Mouse (Mus musculus) liver, embryonic 14.5 days (tissue): ENCODE results near the gene Sertad3. TPM values are rescaled to one million over a fixed set of nuclear protein-coding genes. Genes with fewer than 3 reads are reported as not detected.

Source experiments
- ATAC-seq: fragments of 200-750 bp; cut with Nextera tagmentation; 2 replicates; pipeline ENCODE4 v1.8.0; 2017; ENCODE audit warnings: moderate number of reproducible peaks, mild to moderate bottlenecking, moderate library complexity; ENCODE audit not compliant: insufficient read depth
- DNase-seq, 3 experiments: peaks; one replicate each; pipeline ENCODE4 v3.0.0-alpha.2; 2012 to 2013; ENCODE audit warnings: low read depth in 3 of 3, low spot score in 3 of 3
- H3K27ac ChIP-seq: fragments of 300-500 bp; sonication (generic); 2 replicates; pipeline ENCODE4 v1.5.1; 2014; ENCODE audit warnings: moderate library complexity, mild to moderate bottlenecking, control low read depth, inconsistent platforms
- H3K27me3 ChIP-seq: fragments of 300-500 bp; sonication (generic); 2 replicates; pipeline ENCODE4 v1.6.1; 2014; ENCODE audit warnings: mild to moderate bottlenecking, low read length, moderate library complexity; ENCODE audit not compliant: control insufficient read depth, insufficient read depth
- H3K36me3 ChIP-seq: fragments of 300-500 bp; sonication (generic); replicated peaks from 2 replicates; pipeline ENCODE4 v1.6.1; 2014; ENCODE audit warnings: low read depth; ENCODE audit not compliant: control insufficient read depth, insufficient read depth
- H3K4me1 ChIP-seq, 2 experiments: fragments of 200-500 bp in 1 of 2; fragments of 300-500 bp in 1 of 2; sonication (generic) in 1 of 2; replicated peaks; 2 replicates each; pipeline ENCODE4 v1.6.1; 2012 to 2014; ENCODE audit warnings: antibody characterized with exemption in 1 of 2, inconsistent platforms in 1 of 2, low read length in 1 of 2; ENCODE audit not compliant: control insufficient read depth in 2 of 2, insufficient read depth in 2 of 2
- H3K4me2 ChIP-seq: fragments of 300-500 bp; sonication (generic); 2 replicates; pipeline ENCODE4 v1.6.1; 2014; ENCODE audit warnings: low read depth, mild to moderate bottlenecking, control low read depth, moderate library complexity
- H3K4me3 ChIP-seq, 2 experiments: fragments of 200-500 bp in 1 of 2; fragments of 300-500 bp in 1 of 2; sonication (generic) in 1 of 2; 2 replicates each; pipeline ENCODE4 v1.5.1; 2012 to 2014; ENCODE audit warnings: low read depth in 2 of 2, low read length in 2 of 2, mild to moderate bottlenecking in 2 of 2, control low read depth in 1 of 2, inconsistent platforms in 1 of 2, moderate library complexity in 1 of 2; ENCODE audit not compliant: insufficient read depth in 1 of 2
- H3K9ac ChIP-seq: fragments of 300-500 bp; sonication (generic); replicated peaks from 2 replicates; pipeline ENCODE4 v1.6.1; 2014; ENCODE audit warnings: mild to moderate bottlenecking, control low read depth, moderate library complexity
- H3K9me3 ChIP-seq: fragments of 300-500 bp; sonication (generic); 2 replicates; pipeline ENCODE4 v1.6.1; 2016; ENCODE audit warnings: low read length, mixed read lengths; ENCODE audit not compliant: control insufficient read depth
- CTCF ChIP-seq: IDR thresholded peaks from 2 replicates; pipeline ENCODE4 v1.5.1; 2016; ENCODE audit warnings: antibody characterized with exemption, low read depth, control low read depth
- EP300 ChIP-seq: IDR thresholded peaks from 2 replicates; pipeline ENCODE4 v1.6.1; 2016; ENCODE audit warnings: antibody characterized with exemption, low read depth
- WGBS: fragments of 180-500 bp; shearing (Covaris S2); extraction: QIAGEN DNeasy Blood & Tissue Kit; methylation state at CpG from one replicate; pipeline ENCODE4 v1.1.7; 2014; ENCODE audit not compliant: insufficient replicate concordance; 5-methylcytosine and 5-hydroxymethylcytosine counted together
- polyA plus RNA-seq, 2 experiments: library from polyadenylated mRNA; depleted of rRNA in 1 of 2; stranded (reverse) in 1 of 2; unstranded in 1 of 2; fragments of >200 nt; fragmentation: Nextera tagmentation in 1 of 2; extraction: Ambion mirVana in 1 of 2; gene quantifications; 2 replicates each; pipeline versions ENCODE4 v1.2.1 to v1.2.3; 2012 to 2014

Sertad3 gene
- polyA plus RNA-seq, 2 experiments: 22.5 to 24.0 TPM

GRCm38 (mm10) chr7:27474490-27474954, 954 bp downstream of the Sertad3 start:
- Histone ChIP-seq H3K4me3 (peak overlapping the region; percentile 67 to 87), H3K9ac (peak overlapping the region; percentile 76), H3K36me3 (peaks cover 18% of the 10 kb centered on the region), H3K4me2 (peak overlapping the region; percentile 74), H3K27me3 (no peaks in the 10 kb centered on the region), H3K4me1 (peaks cover 22 to 34% of the 10 kb centered on the region in 2 experiments), H3K9me3 (no peaks in the 10 kb centered on the region), H3K27ac (peak overlapping the region; percentile 93)
- DNase-seq: peak; percentile 99 to 100 (median 99)
- peak; percentile 85 for ATAC-seq
- under 1% methylated on average over 23 of the region's 23 CpGs for WGBS
- TF ChIP-seq EP300: peak; percentile 59
- peak; percentile 84 for TF ChIP-seq CTCF

DNA sequence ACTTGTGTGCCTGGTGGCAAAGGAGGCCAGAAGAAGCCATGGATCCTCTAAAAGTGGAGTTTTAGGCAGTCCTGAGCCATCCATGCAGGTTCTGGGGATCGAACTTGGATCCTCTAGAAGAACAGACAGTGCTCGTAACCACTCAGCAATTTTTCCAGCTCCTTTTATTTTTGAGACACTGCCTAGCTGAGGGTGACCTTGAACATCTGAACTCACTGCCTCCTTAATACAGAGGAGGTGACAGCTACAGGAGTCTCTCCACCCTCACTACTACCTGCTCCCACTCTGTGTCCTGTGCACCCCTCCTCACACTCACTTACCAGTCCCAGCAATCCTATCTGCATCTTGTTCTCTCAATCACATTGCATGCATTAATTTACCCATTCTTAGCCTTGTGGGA, 2.0 kb downstream of the Sertad3 start:
- Histone ChIP-seq H3K9me3 (no peaks in the 10 kb centered on the region), H3K27me3 (no peaks in the 10 kb centered on the region), H3K4me2 (peak overlapping the region; percentile 74), H3K9ac (peak overlapping the region; percentile 76), H3K36me3 (peaks cover 18% of the 10 kb centered on the region), H3K27ac (peak overlapping the region; percentile 76; the same call in 1 of the 2 replicates), H3K4me3 (peak overlapping the region; percentile 34 to 67), H3K4me1 (peaks cover 27 to 43% of the 10 kb centered on the region in 2 experiments)
- no peak for TF ChIP-seq CTCF
- no peak for TF ChIP-seq EP300
- DNase-seq (no peak), ATAC-seq (no peak)
- 82% methylated on average over 2 of the region's 2 CpGs for WGBS

DNA sequence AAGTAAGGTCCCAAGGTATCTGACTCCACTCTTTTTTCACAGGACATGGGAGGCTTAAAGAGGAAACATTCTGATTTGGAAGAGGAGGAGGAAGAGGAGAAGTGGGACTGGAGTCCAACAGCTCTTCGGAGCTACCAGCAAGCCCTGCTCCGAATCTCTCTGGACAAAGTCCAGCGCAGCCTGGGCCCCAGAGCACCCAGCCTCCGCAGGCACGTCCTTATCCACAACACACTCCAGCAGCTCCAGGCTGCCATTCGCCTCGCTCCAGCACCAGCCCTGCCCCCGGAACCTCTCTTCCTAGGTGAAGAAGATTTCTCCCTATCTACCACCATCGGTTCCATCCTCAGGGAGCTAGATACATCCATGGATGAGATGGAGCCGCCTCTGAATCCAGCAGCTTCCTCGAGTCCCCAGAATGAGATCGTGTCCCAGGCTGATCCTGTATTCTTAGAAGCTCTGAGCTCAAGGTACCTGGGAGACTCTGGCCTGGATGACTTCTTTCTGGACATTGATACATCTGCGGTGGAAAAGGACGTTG, 2.6 kb downstream of the Sertad3 start:
- H3K27me3 ChIP-seq: no peaks in the 10 kb centered on the region
- no peak for TF ChIP-seq EP300
- H3K4me1 ChIP-seq: peaks cover 33 to 48% of the 10 kb centered on the region in 2 experiments
- H3K9me3 ChIP-seq: no peaks in the 10 kb centered on the region
- ATAC-seq (no peak), DNase-seq (no peak)
- no peak overlapping the region for H3K9ac ChIP-seq
- H3K4me3 ChIP-seq: no peak overlapping the region
- H3K27ac ChIP-seq: no peak overlapping the region
- WGBS: 90% methylated on average over 14 of the region's 14 CpGs
- peak overlapping the region; percentile 74 for H3K4me2 ChIP-seq
- peaks cover 18% of the 10 kb centered on the region for H3K36me3 ChIP-seq

DNA sequence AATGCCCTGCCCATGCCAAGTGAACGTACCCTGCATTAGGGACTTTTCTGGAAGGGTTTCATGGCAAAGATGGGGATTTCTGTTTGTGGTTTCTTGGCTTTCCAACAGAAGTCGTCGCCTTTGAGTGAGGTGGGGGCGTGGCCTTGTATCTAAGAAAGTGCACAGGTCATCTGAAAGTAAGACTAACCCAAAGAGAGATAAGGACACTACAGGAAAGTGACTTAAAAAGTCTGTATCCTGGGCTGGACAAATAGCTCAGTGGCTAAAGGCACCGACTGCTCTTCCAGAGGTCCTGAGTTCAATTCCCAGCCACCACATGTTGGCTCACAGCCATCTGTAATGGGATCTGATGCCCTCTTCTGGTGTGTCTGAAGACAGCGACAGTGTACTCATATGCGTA, 5.0 kb downstream of the Sertad3 start:
- Histone ChIP-seq H3K4me1 (peaks cover 36 to 55% of the 10 kb centered on the region in 2 experiments), H3K9ac (no peak overlapping the region), H3K4me2 (peak overlapping the region; percentile 14), H3K4me3 (no peak overlapping the region), H3K36me3 (peaks cover 18% of the 10 kb centered on the region), H3K27me3 (no peaks in the 10 kb centered on the region), H3K27ac (peak overlapping the region; percentile 45; the same call in 1 of the 2 replicates), H3K9me3 (no peaks in the 10 kb centered on the region)
- DNase-seq (no peak), ATAC-seq (no peak)
- 47% methylated on average over 7 of the region's 7 CpGs for WGBS
- TF ChIP-seq CTCF (peak; percentile 37; the same call in 1 of the 2 replicates), EP300 (no peak)

GRCm38 (mm10) chr7:27479750-27480149, 6.2 kb downstream of the Sertad3 start:
- 70% methylated on average over 1 of the region's 1 CpGs for WGBS
- Histone ChIP-seq H3K9ac (no peak overlapping the region), H3K4me3 (no peak overlapping the region), H3K9me3 (no peaks in the 10 kb centered on the region), H3K4me2 (peak overlapping the region; percentile 92), H3K27me3 (no peaks in the 10 kb centered on the region), H3K4me1 (peaks cover 42 to 63% of the 10 kb centered on the region in 2 experiments), H3K27ac (peak overlapping the region; percentile 37), H3K36me3 (peaks cover 18% of the 10 kb centered on the region)
- DNase-seq (no peak), ATAC-seq (no peak)
- TF ChIP-seq CTCF: no peak
- TF ChIP-seq EP300: no peak
